Mouse (Mus musculus): ENCODE data around the gene Pisd. TPM values are rescaled to one million over a fixed set of nuclear protein-coding genes. Genes with fewer than 3 reads are reported as not detected.
"Not testable (repeated sequence)": the region's sequence is repeated elsewhere in the genome, so short reads cannot be mapped to it uniquely, and the experiment has no call there.

Pisd gene
- total and polyA plus RNA-seq, 2 experiments from 2014 or later = 89.0 to 94.5 TPM

GRCm38 (mm10) chr5:32742149-32742548 is 43.3 kb downstream of the Pisd start:
- H3K4me1 ChIP-seq (ENCODE audit: insufficient read depth, low read length) = peaks cover 7% of the 10 kb centered on the region; the same call in 1 of the 2 replicates
- peaks cover 2% of the 10 kb centered on the region; the same call in 1 of the 2 replicates for H3K36me3 ChIP-seq (ENCODE audit: insufficient read depth, low read length)
- H3K9ac ChIP-seq (replicated peaks; ENCODE audit: low read length, poor library complexity, severe bottlenecking) = no peak overlapping the region
- DNase-seq (ENCODE audit: low spot score) (peak; percentile 69), ATAC-seq (ENCODE audit: low FRiP score) (peak; percentile 48; the same call in 1 of the 2 replicates)
- H3K27me3 ChIP-seq (ENCODE audit: insufficient read depth, low read length) = no peaks in the 10 kb centered on the region
- no peak overlapping the region for H3K4me3 ChIP-seq (ENCODE audit: low read depth, low read length)
- peak; percentile 63 for TF ChIP-seq CTCF (IDR thresholded peaks at IDR 0.05)
- H3K27ac ChIP-seq (ENCODE audit: low read depth, low read length) = peak overlapping the region; percentile 70
- H3K4me2 ChIP-seq (ENCODE audit: low read depth, low read length, poor library complexity, severe bottlenecking) = no peak overlapping the region; the same call in 1 of the 2 replicates
- 50% methylated on average over 9 of the region's 9 CpGs for WGBS
- H3K9me3 ChIP-seq (ENCODE audit: low read length) = no peaks in the 10 kb centered on the region

DNA sequence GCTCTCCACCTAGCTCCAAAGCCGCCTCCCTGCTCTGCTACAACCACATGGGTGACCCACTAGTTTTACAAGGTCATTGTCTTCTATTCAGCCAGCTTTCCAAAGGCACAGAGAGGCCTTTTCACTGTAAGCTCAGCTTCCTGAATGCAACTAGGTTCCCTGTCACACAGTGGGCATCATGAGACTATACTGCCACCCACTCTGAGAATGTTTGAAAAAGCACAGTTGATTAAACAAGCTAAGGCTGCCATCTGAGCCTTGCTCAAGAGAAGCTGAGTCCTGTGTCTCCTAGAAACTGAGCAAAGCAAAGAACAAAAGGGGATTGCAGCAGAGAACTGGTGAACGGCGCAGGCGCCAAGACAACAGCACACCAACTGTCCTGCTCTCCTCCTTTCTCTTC is 44.1 kb downstream of the Pisd start:
- H3K4me2 ChIP-seq (ENCODE audit: low read depth, low read length, poor library complexity, severe bottlenecking); H3K27me3 ChIP-seq (ENCODE audit: insufficient read depth, low read length); H3K4me3 ChIP-seq (ENCODE audit: low read depth, low read length); H3K4me1 ChIP-seq (ENCODE audit: insufficient read depth, low read length); H3K9ac ChIP-seq (replicated peaks; ENCODE audit: low read length, poor library complexity, severe bottlenecking); H3K9me3 ChIP-seq (ENCODE audit: low read length); H3K36me3 ChIP-seq (ENCODE audit: insufficient read depth, low read length): not testable (repeated sequence)
- WGBS = 51% methylated on average over 4 of the region's 4 CpGs
- peak overlapping the region; percentile 70 for H3K27ac ChIP-seq (ENCODE audit: low read depth, low read length)
- peak; percentile 57 for ATAC-seq (ENCODE audit: low FRiP score)
- DNase-seq (ENCODE audit: low spot score) = peak; percentile 28

GRCm38 (mm10) chr5:32740850-32741249 is 44.6 kb downstream of the Pisd start:
- WGBS = 76% methylated on average over 8 of the region's 8 CpGs
- ATAC-seq (ENCODE audit: low FRiP score); DNase-seq (ENCODE audit: low spot score); H3K9ac ChIP-seq (replicated peaks; ENCODE audit: low read length, poor library complexity, severe bottlenecking); H3K4me3 ChIP-seq (ENCODE audit: low read depth, low read length); H3K4me2 ChIP-seq (ENCODE audit: low read depth, low read length, poor library complexity, severe bottlenecking); H3K27me3 ChIP-seq (ENCODE audit: insufficient read depth, low read length); H3K36me3 ChIP-seq (ENCODE audit: insufficient read depth, low read length); H3K9me3 ChIP-seq (ENCODE audit: low read length); H3K4me1 ChIP-seq (ENCODE audit: insufficient read depth, low read length): not testable (repeated sequence)
- H3K27ac ChIP-seq (ENCODE audit: low read depth, low read length) = peak overlapping the region; percentile 38; the same call in 1 of the 2 replicates

GRCm38 (mm10) chr5:32740138-32740537 is 45.3 kb downstream of the Pisd start:
- Histone ChIP-seq H3K4me1 (ENCODE audit: insufficient read depth, low read length) (peaks cover 7% of the 10 kb centered on the region; the same call in 1 of the 2 replicates), H3K9ac (replicated peaks; ENCODE audit: low read length, poor library complexity, severe bottlenecking) (no peak overlapping the region), H3K4me3 (ENCODE audit: low read depth, low read length) (no peak overlapping the region), H3K27me3 (ENCODE audit: insufficient read depth, low read length) (no peaks in the 10 kb centered on the region), H3K4me2 (ENCODE audit: low read depth, low read length, poor library complexity, severe bottlenecking) (no peak overlapping the region), H3K27ac (ENCODE audit: low read depth, low read length) (0 out of 2 replicates have a peak overlapping the region, but pooled peaks have one; percentile 38), H3K36me3 (ENCODE audit: insufficient read depth, low read length) (peaks cover 7% of the 10 kb centered on the region; the same call in 1 of the 2 replicates), H3K9me3 (ENCODE audit: low read length) (no peaks in the 10 kb centered on the region)
- no peak for TF ChIP-seq CTCF (IDR thresholded peaks at IDR 0.05)
- ATAC-seq (ENCODE audit: low FRiP score) = no peak
- 96% methylated on average over 3 of the region's 3 CpGs for whole genome bisulfite sequencing
- DNase-seq (ENCODE audit: low spot score) = no peak

- H3K4me2 ChIP-seq (ENCODE audit: low read depth, low read length, poor library complexity, severe bottlenecking); H3K27me3 ChIP-seq (ENCODE audit: insufficient read depth, low read length); H3K9me3 ChIP-seq (ENCODE audit: low read length); DNase-seq (ENCODE audit: low spot score); H3K27ac ChIP-seq (ENCODE audit: low read depth, low read length); H3K9ac ChIP-seq (replicated peaks; ENCODE audit: low read length, poor library complexity, severe bottlenecking); H3K4me3 ChIP-seq (ENCODE audit: low read depth, low read length); H3K4me1 ChIP-seq (ENCODE audit: insufficient read depth, low read length): not testable (repeated sequence)
- WGBS = 91% methylated on average over 3 of the region's 3 CpGs
- ATAC-seq (ENCODE audit: low FRiP score) = 0 out of 2 replicates have a peak, but pooled peaks have one; percentile 15
- H3K36me3 ChIP-seq (ENCODE audit: insufficient read depth, low read length) = peaks cover 14% of the 10 kb centered on the region; the same call in 1 of the 2 replicates
These were observed 48.7 kb downstream of the Pisd start for GRCm38 (mm10) chr5:32736770-32737169.

- H3K4me1 ChIP-seq (ENCODE audit: insufficient read depth, low read length) = no peaks in the 10 kb centered on the region
- no peak overlapping the region for H3K4me3 ChIP-seq (ENCODE audit: low read depth, low read length)
- WGBS = 93% methylated on average over 6 of the region's 6 CpGs
- TF ChIP-seq CTCF (IDR thresholded peaks at IDR 0.05) = no peak
- H3K9ac ChIP-seq (replicated peaks; ENCODE audit: low read length, poor library complexity, severe bottlenecking) = no peak overlapping the region
- H3K27ac ChIP-seq (ENCODE audit: low read depth, low read length) = no peak overlapping the region
- H3K36me3 ChIP-seq (ENCODE audit: insufficient read depth, low read length) = peaks cover 14% of the 10 kb centered on the region; the same call in 1 of the 2 replicates
- no peaks in the 10 kb centered on the region for H3K27me3 ChIP-seq (ENCODE audit: insufficient read depth, low read length)
- H3K9me3 ChIP-seq (ENCODE audit: low read length) = no peaks in the 10 kb centered on the region
- no peak overlapping the region for H3K4me2 ChIP-seq (ENCODE audit: low read depth, low read length, poor library complexity, severe bottlenecking)
- no peak for ATAC-seq (ENCODE audit: low FRiP score)
- no peak for DNase-seq (ENCODE audit: low spot score)
These were observed 49.7 kb downstream of the Pisd start for GRCm38 (mm10) chr5:32735779-32736178.

DNA sequence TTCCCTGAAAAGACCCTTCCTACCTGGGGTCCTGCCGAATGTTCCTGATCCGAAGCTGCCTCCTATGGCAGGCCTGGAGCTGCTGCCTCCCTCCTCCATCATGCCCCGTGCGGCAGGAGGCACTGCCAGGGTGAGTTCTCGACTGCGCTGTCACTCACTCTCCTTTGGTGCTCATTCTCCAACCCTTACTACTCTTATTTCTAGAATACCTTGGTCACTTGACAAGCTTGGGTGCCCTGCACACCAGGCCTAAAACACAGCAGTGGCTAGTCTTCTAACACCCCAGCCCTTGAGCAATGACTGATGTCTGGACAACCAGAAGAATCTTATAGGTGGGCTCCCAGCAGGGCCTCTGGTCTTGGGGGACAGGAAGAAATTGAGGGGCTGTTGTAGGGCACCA is 51.6 kb downstream of the Pisd start:
- not testable (repeated sequence) for H3K27ac ChIP-seq (ENCODE audit: low read depth, low read length); H3K4me2 ChIP-seq (ENCODE audit: low read depth, low read length, poor library complexity, severe bottlenecking); DNase-seq (ENCODE audit: low spot score); H3K4me1 ChIP-seq (ENCODE audit: insufficient read depth, low read length); ATAC-seq (ENCODE audit: low FRiP score); H3K9me3 ChIP-seq (ENCODE audit: low read length); H3K9ac ChIP-seq (replicated peaks; ENCODE audit: low read length, poor library complexity, severe bottlenecking); H3K4me3 ChIP-seq (ENCODE audit: low read depth, low read length); H3K27me3 ChIP-seq (ENCODE audit: insufficient read depth, low read length)
- 93% methylated on average over 6 of the region's 6 CpGs for WGBS
- peaks cover 14% of the 10 kb centered on the region; the same call in 1 of the 2 replicates for H3K36me3 ChIP-seq (ENCODE audit: insufficient read depth, low read length)
